Mouse (Mus musculus) frontal cortex, postnatal 25 days (tissue): ENCODE measurements around the gene Thsd7a.

Experiments used
- DNase-seq, 2 experiments: peaks; one replicate each; pipeline ENCODE4 v3.0.0; 2022; ENCODE audit warnings: low spot score in 2 of 2

The Thsd7a gene

DNA sequence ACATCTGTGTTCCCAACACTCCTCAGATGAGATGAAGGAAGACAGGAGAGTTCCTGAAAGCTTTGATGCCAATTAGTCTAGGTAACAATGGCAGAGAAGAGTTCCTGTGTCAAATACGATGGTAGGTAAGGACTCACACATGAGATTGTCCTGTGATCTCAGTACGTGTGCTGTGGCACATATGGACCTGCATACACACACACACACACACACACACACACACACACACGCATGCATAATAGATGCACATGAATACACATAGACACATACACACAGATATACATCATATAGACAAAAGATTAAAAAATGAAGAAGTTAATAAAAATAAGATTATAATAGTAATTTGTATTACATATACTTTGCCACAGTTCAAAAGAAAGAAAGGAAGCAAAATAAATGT is 56.0 kb downstream of the Thsd7a start:
- DNase-seq: no peak

DNA sequence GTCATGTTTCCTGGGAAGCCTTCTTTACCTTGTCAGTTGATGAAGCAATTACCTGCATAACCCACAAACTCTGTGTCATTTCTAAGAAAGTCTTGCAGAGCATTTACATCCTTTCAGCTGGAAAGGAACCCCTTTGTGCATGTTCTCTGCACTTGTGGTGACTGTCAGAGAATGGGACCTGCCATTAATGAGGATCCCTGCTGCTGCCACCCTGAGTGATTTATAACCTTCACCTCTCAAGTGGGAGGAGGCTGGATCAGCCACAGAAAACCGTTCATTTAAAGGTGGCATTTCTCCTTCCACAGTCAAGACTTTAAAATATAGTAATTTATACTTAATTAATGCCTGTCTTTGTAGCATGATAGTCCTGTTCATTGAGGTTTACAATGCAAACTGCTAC is 99.6 kb downstream of the Thsd7a start:
- no peak for DNase-seq

DNA sequence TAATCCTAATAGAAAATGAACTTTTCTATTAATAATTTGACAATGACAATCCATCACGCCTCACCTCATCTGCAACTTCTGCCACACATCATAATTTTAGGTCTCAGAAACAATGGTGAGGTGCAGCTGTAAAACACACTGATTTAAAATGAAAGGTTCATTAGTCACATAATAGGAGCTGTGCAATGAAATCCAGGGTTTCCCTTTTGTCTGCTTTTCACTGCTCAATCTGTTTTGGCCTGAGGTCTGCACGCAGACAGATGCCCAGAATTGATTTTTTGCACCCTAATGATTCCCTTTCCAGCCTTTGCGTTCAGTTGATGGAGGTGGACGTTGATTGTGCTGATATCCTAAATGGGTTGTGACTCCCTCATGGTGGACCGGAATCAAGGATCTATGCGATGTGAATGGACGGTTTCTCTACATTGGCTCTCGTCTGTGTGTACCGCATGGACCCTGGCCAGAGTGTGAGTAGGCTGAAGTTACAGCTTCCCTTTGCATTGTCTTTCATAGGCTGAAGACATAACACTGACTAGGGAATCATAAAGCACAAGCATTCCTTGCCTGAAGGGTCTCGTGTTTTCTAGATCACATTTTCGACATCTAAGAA is 120.5 kb downstream of the Thsd7a start:
- no peak for DNase-seq

DNA sequence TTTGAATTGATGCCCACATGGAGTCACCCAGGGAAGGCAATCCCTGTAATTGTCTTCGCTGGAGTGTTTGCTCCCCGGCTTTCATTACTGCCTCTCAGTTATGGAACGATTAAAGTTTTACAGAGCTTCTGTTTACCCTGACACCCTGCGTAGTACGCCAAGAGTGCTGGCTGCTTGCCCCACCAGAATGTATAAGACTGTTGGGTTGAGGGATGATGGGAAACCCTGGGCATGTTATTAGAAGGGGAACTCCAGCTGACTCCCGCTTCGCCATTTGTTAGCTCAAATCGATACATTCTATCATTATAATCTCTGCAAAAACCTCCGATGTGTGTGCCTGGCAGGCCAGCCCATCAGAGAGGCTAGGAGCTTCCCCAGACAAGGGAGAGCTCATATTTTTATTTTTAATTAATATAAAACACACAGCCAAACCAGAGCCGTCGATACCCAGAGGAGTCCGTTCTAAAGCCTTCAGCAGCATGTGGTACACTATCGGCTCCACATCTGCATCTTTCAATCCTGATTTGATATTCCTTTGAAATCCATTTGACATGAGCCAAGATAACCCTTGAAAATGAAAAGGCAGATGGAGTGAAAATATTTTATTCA is 142.5 kb downstream of the Thsd7a start:
- DNase-seq: no peak

DNA sequence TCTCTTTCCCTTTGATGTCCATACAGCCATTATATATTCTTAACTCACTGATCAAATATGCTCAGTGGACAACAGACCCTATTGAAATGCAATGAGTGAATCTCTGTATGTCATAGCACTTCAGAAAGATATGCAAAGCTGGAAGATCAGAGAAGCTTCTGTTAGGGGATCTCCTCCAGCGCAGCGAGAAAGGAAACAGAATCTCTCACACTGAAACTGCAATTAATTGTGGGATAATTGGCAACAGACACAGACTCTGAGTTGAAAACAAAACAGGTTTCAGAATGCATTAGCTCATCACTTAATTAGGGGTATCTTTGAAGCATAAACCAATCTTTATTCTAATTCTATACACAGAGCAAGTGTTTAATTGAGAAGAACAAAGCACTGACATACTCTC is 146.3 kb downstream of the Thsd7a start:
- no peak for DNase-seq

DNA sequence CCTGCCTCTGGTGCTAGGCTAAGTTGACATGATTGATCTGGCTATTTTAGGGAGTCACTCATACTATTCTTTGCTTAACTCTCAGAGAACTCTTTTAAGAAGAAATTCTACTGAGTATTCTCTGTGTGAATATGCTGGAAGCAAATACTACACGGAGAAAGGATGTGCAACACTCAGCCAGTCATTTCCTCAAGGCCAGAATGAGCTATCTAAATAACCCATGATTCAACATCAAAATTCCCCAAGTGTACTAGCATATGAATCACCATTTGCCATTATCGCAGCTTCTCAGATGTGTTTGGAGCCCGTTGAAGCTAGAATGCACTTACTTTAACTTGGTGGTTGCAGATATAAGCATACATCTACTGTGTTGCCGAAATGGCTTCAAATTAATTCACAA is 147.0 kb downstream of the Thsd7a start:
- no peak for DNase-seq

DNA sequence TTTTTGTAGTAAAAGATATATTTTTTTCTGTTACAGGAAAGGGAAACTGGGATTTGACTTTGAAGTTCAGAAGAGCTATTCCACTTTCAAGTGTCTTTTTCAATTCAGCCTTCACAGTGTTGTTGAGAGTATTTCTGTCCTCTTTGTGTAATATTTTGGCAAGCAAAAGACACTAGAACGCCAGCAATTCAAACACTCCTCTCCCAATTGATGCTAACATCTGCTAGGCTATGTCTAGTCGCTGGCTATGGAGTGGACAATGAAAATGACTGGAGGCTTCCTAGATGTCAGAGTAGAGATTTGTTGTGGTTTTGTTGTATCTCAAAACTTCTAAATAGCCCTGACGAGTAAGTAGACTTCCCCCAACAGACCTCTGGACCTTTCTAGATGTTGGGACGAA is 164.8 kb downstream of the Thsd7a start:
- DNase-seq: no peak

DNA sequence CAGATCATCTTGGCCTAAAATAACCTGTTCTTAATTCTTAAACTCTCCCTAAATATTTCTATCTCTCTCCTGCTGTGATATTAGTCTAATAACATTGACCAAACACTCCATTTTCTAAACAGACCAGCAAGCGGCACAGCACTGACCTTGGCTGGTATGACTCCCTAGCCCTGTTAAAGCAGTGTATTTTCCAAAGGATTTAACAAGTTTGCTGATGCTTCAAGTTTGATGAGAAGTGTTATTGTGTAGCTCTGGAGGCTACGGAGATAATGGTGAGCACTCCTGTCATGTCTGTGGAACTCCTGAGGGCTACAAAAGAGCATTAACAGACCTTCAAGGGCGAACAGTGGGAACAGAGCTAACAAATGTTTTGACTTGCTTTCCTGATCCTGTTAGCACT is 168.1 kb downstream of the Thsd7a start:
- DNase-seq: no peak

DNA sequence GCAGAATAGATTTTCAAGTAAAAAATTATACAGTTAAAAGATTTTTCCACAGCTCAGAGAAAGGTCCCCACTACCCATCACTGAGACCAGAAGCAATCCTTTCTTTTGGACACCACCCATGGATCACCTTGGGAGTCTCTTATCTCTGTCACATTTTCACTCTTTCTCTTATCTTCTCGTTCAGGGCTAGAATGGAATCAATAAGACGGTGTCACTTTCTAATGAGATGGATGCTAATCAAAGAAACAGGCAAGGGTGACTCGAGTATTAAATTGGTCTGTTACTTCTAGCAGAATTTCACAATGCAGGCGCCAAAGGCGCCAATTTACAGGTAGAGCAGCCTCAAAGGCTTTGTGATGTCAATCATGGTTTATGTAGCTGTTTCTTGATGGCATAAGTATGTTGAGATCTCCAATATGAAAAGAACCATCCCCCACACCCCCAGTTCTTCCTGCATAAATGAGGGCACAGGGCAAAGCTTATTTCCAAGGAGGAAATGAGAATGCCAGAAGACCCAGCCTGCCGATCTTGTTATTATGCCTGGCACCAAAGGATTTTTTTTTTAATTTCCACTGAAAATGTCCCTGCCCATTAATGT is 173.5 kb downstream of the Thsd7a start:
- DNase-seq: no peak

DNA sequence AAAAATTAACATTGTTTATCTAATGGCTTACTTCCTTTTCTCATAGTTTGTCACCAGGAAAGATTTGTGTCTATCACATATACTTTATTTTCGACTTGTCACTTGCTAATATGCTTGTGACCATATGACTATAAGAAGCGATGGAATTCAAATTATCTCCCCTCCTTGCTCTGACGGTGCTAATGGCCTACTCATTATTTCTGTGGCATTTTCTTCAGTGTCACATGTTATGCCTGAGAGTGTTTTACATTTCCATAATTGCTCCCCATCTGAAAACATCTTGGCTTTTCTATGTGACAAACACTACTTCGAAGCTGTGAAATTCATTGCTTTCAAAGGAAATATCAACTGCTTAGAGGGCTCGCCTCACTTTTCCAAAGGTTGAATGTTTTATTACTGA is 177.0 kb downstream of the Thsd7a start:
- no peak for DNase-seq

DNA sequence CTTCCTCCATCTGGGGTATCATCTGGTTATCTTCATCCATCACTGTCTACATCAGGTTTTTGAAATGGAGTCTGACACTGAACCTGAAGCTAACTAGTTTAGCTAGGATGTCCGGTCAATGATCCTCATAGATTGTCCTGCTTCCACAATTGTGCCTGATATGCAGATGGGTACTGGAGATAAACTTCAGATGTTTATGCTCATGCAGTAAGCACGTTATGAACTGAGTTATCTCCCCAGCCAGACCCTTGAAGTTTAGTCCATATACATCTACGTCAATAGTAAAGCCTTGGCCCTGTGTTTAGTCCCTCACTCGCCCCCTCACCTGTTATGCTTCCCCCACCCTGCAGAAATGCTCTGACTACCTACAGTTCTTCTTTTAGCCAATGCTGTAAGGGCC is 184.1 kb downstream of the Thsd7a start:
- DNase-seq: no peak

DNA sequence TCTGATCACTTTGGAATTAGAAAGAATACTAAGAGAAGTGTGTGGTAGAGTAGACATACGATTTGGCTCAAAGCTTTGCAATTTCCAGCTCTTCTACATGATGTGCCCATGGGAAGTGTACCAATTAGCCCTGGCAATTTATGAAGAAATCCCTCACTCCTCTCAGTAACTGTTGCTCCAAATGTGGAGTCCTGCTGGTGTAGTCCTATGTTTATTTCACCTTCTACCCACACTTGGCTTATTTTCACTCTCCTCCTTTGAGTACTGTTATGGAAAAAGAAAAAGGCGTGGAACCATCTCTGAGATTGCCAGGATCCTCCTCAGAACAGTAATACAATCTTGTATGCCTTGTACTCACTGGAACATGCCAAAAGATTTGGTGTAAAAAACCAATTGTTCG is 186.9 kb downstream of the Thsd7a start:
- DNase-seq: no peak

DNA sequence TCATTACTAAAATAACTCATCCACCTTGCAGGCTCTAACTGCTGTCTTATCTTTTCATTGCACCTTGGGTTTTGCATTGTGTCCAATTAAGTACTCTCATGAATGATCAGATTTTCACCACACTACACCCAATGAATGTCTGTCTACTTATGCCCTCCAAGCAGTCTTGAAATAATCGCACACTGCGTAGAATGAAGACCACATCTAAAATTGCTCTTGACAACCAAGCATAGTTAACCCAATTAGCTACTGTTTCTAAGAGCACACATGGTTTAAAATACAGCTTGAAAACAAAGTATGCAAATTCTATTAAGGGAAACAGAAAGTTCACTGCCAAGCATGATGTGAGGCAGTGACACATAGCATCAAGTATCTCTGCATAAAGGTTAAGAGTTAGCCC is 188.7 kb downstream of the Thsd7a start:
- no peak for DNase-seq

DNA sequence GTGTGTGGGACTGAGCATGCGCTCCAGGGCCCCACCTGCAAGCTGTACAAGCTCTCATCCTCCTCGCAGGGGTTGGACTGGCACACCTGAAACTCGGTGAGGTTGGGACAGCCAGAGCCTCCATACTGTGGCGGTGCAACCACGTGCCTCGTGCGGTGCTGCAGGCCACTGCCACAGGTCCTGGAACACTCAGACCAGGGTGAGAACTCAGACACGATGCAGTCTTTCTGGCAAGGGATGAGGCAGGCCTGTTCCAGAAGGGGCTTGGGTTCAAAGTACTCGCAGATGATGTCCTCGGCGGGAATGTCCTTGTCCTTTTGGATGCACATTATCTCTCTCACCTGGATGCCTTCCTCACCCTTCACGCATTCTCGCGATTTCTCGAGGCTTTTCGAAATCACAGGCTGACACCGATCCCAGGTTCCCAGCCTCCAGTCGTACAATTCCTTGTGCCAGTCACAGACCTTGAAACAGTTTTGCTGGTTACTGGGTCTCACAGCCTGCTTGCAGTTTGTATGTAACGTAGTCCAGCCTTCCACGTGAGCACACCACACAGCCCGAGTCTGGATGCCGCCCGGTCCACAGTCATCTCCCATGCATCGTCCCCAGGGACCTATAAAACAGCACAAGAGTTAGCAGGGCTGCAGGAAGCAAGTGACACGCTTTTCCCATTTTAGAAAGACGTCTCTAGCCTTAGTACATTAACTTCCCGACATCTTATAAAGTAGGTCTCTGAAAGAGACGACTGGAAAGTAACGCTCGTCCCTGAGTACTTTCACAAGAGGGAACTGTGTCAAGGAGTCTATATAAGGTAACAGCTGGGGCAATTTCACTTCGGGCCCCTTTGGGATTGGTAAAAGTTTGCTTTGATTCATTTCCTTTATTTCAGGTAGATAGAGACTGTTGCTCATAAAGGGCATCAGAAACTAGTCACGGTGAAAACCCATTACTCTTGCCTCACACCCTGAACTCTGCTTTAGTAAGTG is 193.8 kb downstream of the Thsd7a start:
- DNase-seq: no peak

DNA sequence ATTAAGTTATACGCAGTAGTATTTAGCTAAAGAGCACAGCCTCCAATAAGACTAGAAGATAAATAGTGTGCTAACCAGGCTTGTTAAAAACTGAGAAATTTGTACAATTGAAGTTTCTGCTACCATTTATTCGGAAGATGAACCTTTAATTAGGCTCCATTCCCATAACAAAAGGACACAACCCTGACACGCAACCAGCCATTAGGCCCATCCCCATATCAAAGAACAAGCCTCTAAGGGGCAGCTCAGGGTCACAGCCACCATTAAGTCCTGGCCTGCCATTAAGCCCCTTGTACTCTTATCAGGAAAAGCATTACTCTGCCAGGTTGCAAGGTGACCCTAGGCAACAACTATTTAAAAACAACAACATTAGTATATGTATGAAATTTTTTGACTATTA is 198.0 kb downstream of the Thsd7a start:
- no peak for DNase-seq

DNA sequence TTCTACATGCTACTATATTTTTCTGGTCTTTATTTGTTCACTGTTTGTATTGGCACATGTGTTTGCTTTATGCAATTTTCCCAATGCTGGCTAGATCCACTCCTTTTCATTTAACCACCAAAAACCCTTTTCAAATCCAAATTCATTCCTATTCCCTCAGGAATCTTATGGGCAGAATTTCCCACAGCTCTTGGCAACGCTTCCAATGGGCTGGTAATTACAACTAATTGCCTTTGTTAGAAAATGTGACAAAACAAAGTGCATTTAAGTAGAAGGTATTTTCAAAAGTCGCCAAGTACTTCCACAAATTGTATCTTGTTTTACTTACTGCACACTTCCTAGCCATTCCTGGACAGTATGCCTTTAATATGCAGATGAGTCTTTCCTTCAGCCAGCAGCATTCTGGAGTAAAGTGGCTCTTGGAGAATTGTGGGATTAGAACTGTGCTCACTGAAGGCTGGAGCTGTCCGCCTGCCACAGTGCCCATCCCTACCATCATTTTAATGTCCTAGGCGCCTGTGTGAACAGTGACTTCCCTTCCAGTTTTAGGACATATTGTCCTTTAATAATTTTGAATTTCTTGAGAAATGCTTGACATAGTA is 199.1 kb downstream of the Thsd7a start:
- DNase-seq: no peak

DNA sequence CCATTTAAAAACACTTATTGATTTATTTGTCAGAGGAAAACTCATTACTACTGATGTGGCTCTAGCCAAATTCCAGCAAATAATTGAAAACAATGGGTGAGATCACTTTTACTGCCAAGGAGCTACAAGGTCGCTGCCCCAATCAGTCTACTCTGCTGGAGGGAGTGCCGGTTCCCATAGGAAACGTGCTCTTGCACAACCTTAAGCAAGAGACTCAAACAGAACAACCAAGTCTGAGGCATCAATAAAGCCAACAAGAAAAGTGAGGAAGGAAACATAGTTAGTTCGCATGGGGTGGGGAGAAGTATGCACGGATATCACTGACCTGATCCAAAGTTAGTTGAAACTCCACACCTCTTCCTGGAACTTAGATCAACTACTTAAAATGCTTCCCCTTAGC is 205.1 kb downstream of the Thsd7a start:
- no peak for DNase-seq

DNA sequence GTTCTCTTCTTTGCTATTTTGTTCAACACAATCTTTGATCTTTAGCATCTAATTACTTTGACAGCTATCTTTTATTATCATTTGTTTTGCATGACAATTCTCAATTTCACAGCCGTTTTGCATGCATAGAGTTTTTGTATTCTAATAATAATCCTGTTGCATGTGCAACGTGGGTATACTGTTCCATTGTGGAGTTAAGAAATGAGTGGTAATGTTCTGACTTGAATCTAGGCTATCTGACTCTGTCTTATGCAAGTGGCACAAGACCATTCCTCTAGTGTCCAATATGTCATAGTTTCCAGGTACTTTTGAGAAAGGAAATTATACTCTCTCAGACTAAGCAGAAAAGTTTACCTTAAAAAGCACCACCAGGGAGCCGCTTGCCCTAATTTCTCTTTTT is 206.7 kb downstream of the Thsd7a start:
- no peak for DNase-seq

DNA sequence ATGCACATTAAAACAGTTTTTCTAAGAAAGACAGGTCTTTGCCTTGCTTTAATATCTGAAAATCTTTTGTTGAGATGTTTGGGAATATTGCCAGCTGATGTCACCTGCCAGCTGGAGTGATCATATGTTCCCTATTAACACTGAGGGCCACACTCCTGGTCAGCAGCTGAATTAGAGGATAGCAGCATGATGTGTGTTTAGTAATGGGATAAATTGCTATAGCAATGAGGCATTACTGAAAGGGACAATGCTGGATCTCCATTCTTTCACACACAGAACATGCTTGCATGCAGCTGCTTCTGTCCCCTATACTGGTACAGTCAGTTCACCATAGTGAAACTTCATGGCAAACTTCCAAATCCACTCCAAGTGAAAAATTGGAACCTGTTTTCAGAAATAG is 230.1 kb downstream of the Thsd7a start:
- no peak for DNase-seq

DNA sequence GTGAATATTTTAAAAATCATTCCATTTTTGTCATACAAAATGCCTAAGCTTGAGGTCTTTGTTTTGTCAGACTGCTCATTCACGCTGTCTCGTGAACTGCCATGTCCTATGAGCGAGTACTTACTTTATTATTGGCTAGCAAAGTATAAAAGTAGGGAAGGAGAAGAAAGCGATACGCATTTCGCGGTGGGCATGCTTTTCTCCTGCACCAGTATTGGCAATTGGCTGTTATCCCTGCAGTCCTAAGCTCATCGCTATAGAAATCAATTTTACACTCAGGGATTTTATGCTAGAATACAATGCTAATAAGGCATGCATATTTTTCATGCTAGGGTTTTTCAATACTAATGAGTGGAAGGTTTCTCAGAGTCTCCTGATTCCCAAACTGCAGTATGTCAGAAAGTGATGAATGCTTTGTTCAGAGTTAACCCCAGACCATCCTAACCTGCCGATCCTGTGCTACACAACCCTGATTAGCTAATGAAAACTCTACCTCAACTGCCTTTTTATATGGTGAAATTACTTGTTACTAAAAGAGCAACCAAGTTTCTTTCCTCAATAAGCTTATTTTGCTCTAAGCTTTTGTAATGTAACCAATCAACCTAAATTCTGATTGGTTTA is 230.8 kb downstream of the Thsd7a start:
- no peak for DNase-seq

DNA sequence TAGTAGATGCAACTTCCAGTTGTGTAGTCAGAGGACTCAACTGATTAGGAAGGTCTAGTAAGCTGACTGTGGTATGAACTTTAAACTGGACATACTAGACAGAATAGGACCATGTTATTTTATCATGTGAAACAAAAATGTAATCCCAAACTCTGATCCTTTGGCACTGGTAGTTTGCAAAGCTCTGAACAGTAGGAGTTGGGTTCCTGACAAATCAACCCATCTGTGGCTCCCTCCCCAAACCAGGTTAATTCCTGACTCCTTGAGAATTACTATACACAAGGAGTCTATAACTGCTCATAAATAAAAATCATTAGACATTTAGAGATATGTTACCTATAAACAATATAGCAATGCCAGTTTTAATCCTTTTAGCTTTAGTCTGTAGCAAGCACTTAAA is 231.5 kb downstream of the Thsd7a start:
- DNase-seq: no peak

DNA sequence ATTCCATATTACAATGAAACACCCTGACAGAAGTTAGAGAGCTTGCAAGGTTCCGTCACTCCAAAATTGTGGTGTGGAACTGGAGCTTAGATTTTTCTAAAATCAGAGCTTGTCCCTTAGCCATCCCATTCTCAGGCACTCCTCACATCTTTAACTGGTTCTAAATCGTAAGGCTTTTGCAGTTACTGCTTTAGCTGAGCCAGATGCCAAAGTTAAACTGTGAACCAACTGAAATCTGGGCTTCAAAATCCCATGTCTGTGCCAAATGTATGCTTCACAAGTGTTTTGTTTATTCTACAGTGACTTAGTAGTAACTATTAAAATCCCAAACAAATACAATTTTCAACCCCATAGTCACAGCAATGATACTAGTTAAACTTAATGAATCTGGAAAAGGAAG is 242.3 kb downstream of the Thsd7a start:
- DNase-seq: no peak
